ENCODE assay signal across 7 mouse cellular contexts in the genomic region with DNA sequence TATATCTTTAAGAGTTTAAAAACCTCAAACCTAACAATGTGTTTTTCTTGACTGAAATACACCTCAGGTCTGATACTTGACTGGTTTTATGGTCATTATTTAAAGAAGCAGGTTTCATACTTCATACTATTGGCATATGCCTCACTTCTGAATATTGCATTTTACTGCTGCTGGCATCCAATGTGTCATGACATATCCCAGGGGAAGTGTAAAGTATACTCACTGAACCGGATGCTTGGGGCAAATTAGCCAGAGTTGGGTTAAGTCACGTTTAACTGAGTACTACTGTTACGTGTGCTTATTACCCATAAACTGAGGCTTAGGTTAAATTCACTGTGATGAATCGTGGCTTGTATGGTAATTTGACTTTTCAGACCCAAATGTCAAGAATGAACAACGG. TPM values are rescaled to one million over a fixed set of nuclear protein-coding genes. Genes with fewer than 3 reads are reported as not detected.
DNase-seq lines count a peak whose midpoint lies in the region; ATAC-seq lines count a peak whose summit lies in the region.

No protein-coding gene starts in this region.

- H3K4me1 ChIP-seq in forebrain, embryonic 12.5 days: peaks cover 8% of the 10 kb centered on the region
- 0 out of 2 replicates have a peak, but pooled peaks cover 2% of the 10 kb centered on the region for H3K4me1 ChIP-seq in intestine, embryonic 16.5 days (ENCODE audit: control insufficient read depth, insufficient read depth, low read length)
- peaks cover 5% of the 10 kb centered on the region; the same call in 1 of the 2 replicates for H3K4me1 ChIP-seq in neural tube, embryonic 14.5 days (ENCODE audit: control insufficient read depth, insufficient read depth, low read length)

- no peaks in the 10 kb centered on the region for H3K9me3 ChIP-seq in forebrain, embryonic 12.5 days
- no peaks in the 10 kb centered on the region for H3K9me3 ChIP-seq in intestine, embryonic 16.5 days (ENCODE audit: control insufficient read depth, low read length)
- no peaks in the 10 kb centered on the region for H3K9me3 ChIP-seq in neural tube, embryonic 14.5 days (ENCODE audit: control insufficient read depth, low read length)

- no peak overlapping the region for H3K9ac ChIP-seq in forebrain, embryonic 12.5 days
- no peak overlapping the region for H3K9ac ChIP-seq in intestine, embryonic 16.5 days (ENCODE audit: low read depth, low read length)
- H3K9ac ChIP-seq in neural tube, embryonic 14.5 days (replicated peaks; ENCODE audit: low read depth, low read length): peak overlapping the region; percentile 48; the same call in 1 of the 2 replicates

- H3K36me3 ChIP-seq in forebrain, embryonic 12.5 days (replicated peaks): no peaks in the 10 kb centered on the region
- no peaks in the 10 kb centered on the region for H3K36me3 ChIP-seq in intestine, embryonic 16.5 days (ENCODE audit: control insufficient read depth, insufficient read depth, low read length)
- H3K36me3 ChIP-seq in neural tube, embryonic 14.5 days (ENCODE audit: control insufficient read depth, insufficient read depth, low read length): no peaks in the 10 kb centered on the region

- no peak overlapping the region for H3K27ac ChIP-seq in forebrain, embryonic 12.5 days
- no peak overlapping the region for H3K27ac ChIP-seq in intestine, embryonic 16.5 days (ENCODE audit: low read length)
- no peak overlapping the region; the same call in 1 of the 2 replicates for H3K27ac ChIP-seq in neural tube, embryonic 14.5 days (ENCODE audit: low read depth, low read length)

- peak overlapping the region; percentile 40 for H3K4me2 ChIP-seq in forebrain, embryonic 12.5 days
- H3K4me2 ChIP-seq in intestine, embryonic 16.5 days (ENCODE audit: low read depth, low read length): peak overlapping the region; percentile 56
- H3K4me2 ChIP-seq in neural tube, embryonic 14.5 days (ENCODE audit: low read depth, low read length): peak overlapping the region; percentile 69

- WGBS in forebrain, embryonic 12.5 days: 77% methylated on average over 5 of the region's 5 CpGs
- 79% methylated on average over 5 of the region's 5 CpGs for WGBS in intestine, embryonic 16.5 days
- WGBS in neural tube, embryonic 14.5 days: 52% methylated on average over 5 of the region's 5 CpGs

- H3K4me3 ChIP-seq in forebrain, embryonic 12.5 days (replicated peaks): peak overlapping the region; percentile 52
- H3K4me3 ChIP-seq in intestine, embryonic 16.5 days (ENCODE audit: low read length): peak overlapping the region; percentile 66
- H3K4me3 ChIP-seq in neural tube, embryonic 14.5 days (ENCODE audit: low read depth, low read length): peak overlapping the region; percentile 50

- no peaks in the 10 kb centered on the region for H3K27me3 ChIP-seq in forebrain, embryonic 12.5 days
- no peaks in the 10 kb centered on the region for H3K27me3 ChIP-seq in intestine, embryonic 16.5 days (replicated peaks; ENCODE audit: control insufficient read depth, insufficient read depth, low read length)
- H3K27me3 ChIP-seq in neural tube, embryonic 14.5 days (ENCODE audit: control insufficient read depth, insufficient read depth, low read length): no peaks in the 10 kb centered on the region

- DNase-seq in layer of hippocampus, adult 9-10 months (ENCODE audit: low spot score): peak; percentile 18
- no peak for DNase-seq in layer of hippocampus, postnatal 14 days (ENCODE audit: low spot score in 2 of 2)
- DNase-seq in adrenal gland, postnatal 4 days (ENCODE audit: low spot score in 2 of 2): no peak
- DNase-seq in left cerebral cortex, adult 18-20 months (ENCODE audit: low spot score in 2 of 2): no peak

- ATAC-seq in forebrain, embryonic 12.5 days (ENCODE audit: low FRiP score): peak; percentile 27
- peak; percentile 8; the same call in 1 of the 2 replicates for ATAC-seq in intestine, embryonic 16.5 days
- ATAC-seq in neural tube, embryonic 14.5 days (ENCODE audit: low read depth): peak; percentile 29

RNA-seq across cellular contexts. Expression of a gene that starts 29.5 kb away (rescaled TPM):
- total RNA-seq in layer of hippocampus, postnatal 14 days (2021): 1 to 10 TPM; 1.5 to 2.4 TPM
- 1.6 and 2.7 TPM in 2 replicates for polyA plus RNA-seq in forebrain, embryonic 12.5 days (2016; fragmentation: Nextera tagmentation; extraction: Ambion mirVana)
- 1.6 TPM in 2 replicates for polyA plus RNA-seq in intestine, embryonic 16.5 days (2015; fragmentation: Nextera tagmentation; extraction: Ambion mirVana)
- polyA plus RNA-seq in neural tube, embryonic 14.5 days (2014; fragmentation: Nextera tagmentation; extraction: Ambion mirVana): 2.1 and 3.6 TPM in 2 replicates
- total RNA-seq in adrenal gland, postnatal 4 days (2021): 1 to 10 TPM; 3.8 to 4.5 TPM
- 1 to 10 TPM in 1 of 2 experiments, under 1 TPM in 1; 0.82 to 1.3 TPM for total RNA-seq in left cerebral cortex, adult 18-20 months (2021)
